Mouse (Mus musculus) common myeloid progenitor, adult 5-6 weeks (primary cell): ENCODE data around the gene Wipf2. TPM values are rescaled to one million over a fixed set of nuclear protein-coding genes. Genes with fewer than 3 reads are reported as not detected.

ENCODE experiments used
- ATAC-seq: replicated peaks from 2 replicates; pipeline ENCODE4 v1.8.0; 2016; ENCODE audit warnings: low read depth, mild to moderate bottlenecking, moderate TSS enrichment, inconsistent platforms; ENCODE audit not compliant: poor library complexity, severe bottlenecking
- total RNA-seq: library from RNA; stranded (forward); fragments of 200-1000, 187-1606 nt; gene quantifications from 2 replicates; pipeline ENCODE4 v1.2.3, GENCODE M21; 2017

The Wipf2 gene
- total RNA-seq, 1 experiment from 2014 or later: 6.4 TPM

GRCm38 (mm10) chr11:98940776-98941175 lies 77.3 kb downstream of the Wipf2 start:
- ATAC-seq: no peak

- ATAC-seq: no peak
Measured at GRCm38 (mm10) chr11:98941341-98941825, 77.9 kb downstream of the Wipf2 start.

- ATAC-seq: peak; percentile 61
Measured at GRCm38 (mm10) chr11:98941826-98942550, 78.5 kb downstream of the Wipf2 start.

- ATAC-seq: no peak
Measured at GRCm38 (mm10) chr11:98942555-98942922, 79.1 kb downstream of the Wipf2 start.

- 0 out of 2 replicates have a peak, but pooled peaks have one; percentile 3 for ATAC-seq
Measured at GRCm38 (mm10) chr11:98942923-98943641, 79.6 kb downstream of the Wipf2 start.

- no peak for ATAC-seq
Measured at GRCm38 (mm10) chr11:98943741-98944461, 80.5 kb downstream of the Wipf2 start.

GRCm38 (mm10) chr11:98944897-98945604 lies 81.6 kb downstream of the Wipf2 start:
- no peak for ATAC-seq

- no peak for ATAC-seq
Measured at GRCm38 (mm10) chr11:98945605-98945977, 82.2 kb downstream of the Wipf2 start.

GRCm38 (mm10) chr11:98947969-98948569 lies 84.6 kb downstream of the Wipf2 start:
- peak; percentile 50 for ATAC-seq

- peak; percentile 16; the same call in 1 of the 2 replicates for ATAC-seq
Measured at GRCm38 (mm10) chr11:98949242-98949957, 86.0 kb downstream of the Wipf2 start.

GRCm38 (mm10) chr11:98949958-98950460 lies 86.6 kb downstream of the Wipf2 start:
- no peak for ATAC-seq

GRCm38 (mm10) chr11:98950484-98950883 lies 87.0 kb downstream of the Wipf2 start:
- ATAC-seq: no peak

- no peak for ATAC-seq
Measured at GRCm38 (mm10) chr11:98951026-98951906, 87.8 kb downstream of the Wipf2 start.

GRCm38 (mm10) chr11:98952111-98952510 lies 88.7 kb downstream of the Wipf2 start:
- no peak for ATAC-seq

GRCm38 (mm10) chr11:98952736-98953135 lies 89.3 kb downstream of the Wipf2 start:
- peak; percentile 45 for ATAC-seq

GRCm38 (mm10) chr11:98953361-98953760 lies 89.9 kb downstream of the Wipf2 start:
- ATAC-seq: no peak

- no peak for ATAC-seq
Measured at GRCm38 (mm10) chr11:98953835-98954320, 90.4 kb downstream of the Wipf2 start.

- ATAC-seq: no peak; the same call in 1 of the 2 replicates
Measured at GRCm38 (mm10) chr11:98954373-98954772, 90.9 kb downstream of the Wipf2 start.
